Mouse (Mus musculus) midbrain, embryonic 12.5 days (tissue): ENCODE results near the gene Rnpep. TPM values are rescaled to one million over a fixed set of nuclear protein-coding genes. Genes with fewer than 3 reads are reported as not detected.

Source experiments
- ATAC-seq: fragments of 200-750 bp; cut with Nextera tagmentation; 2 replicates; pipeline ENCODE4 v1.8.0; 2017; ENCODE audit warnings: low read depth, moderate TSS enrichment, moderate library complexity; ENCODE audit not compliant: low FRiP score
- H3K27ac ChIP-seq: fragments of 300-500 bp; sonication (generic); replicated peaks from 2 replicates; pipeline ENCODE4 v1.5.1; 2016; ENCODE audit warnings: mild to moderate bottlenecking
- H3K27me3 ChIP-seq: fragments of 300-500 bp; sonication (generic); 2 replicates; pipeline ENCODE4 v1.6.1; 2016; ENCODE audit warnings: mild to moderate bottlenecking
- H3K36me3 ChIP-seq: fragments of 300-500 bp; sonication (generic); 2 replicates; pipeline ENCODE4 v1.6.1; 2016
- H3K4me1 ChIP-seq: fragments of 300-500 bp; sonication (generic); 2 replicates; pipeline ENCODE4 v1.6.1; 2016
- H3K4me2 ChIP-seq: fragments of 300-500 bp; sonication (generic); replicated peaks from 2 replicates; pipeline ENCODE4 v1.6.1; 2016; ENCODE audit warnings: mild to moderate bottlenecking, moderate library complexity
- H3K4me3 ChIP-seq: fragments of 300-500 bp; sonication (generic); 2 replicates; pipeline ENCODE4 v1.5.1; 2016; ENCODE audit warnings: mild to moderate bottlenecking
- H3K9ac ChIP-seq: fragments of 300-500 bp; sonication (generic); replicated peaks from 2 replicates; pipeline ENCODE4 v1.6.1; 2016; ENCODE audit warnings: mild to moderate bottlenecking, moderate library complexity
- H3K9me3 ChIP-seq: fragments of 300-500 bp; sonication (generic); 2 replicates; pipeline ENCODE4 v1.6.1; 2016; ENCODE audit warnings: mild to moderate bottlenecking
- WGBS: fragments of 180-500 bp; shearing (Covaris S2); methylation state at CpG from one replicate; pipeline ENCODE4 v1.1.7; 2016; 5-methylcytosine and 5-hydroxymethylcytosine counted together
- polyA plus RNA-seq: library from polyadenylated mRNA; unstranded; fragments of >200 nt; fragmentation: Nextera tagmentation; extraction: Ambion mirVana; gene quantifications from 2 replicates; pipeline ENCODE4 v1.2.1, GENCODE M21; 2016

The Rnpep gene
- polyA plus RNA-seq, 1 experiment from 2014 or later: 101 TPM

DNA sequence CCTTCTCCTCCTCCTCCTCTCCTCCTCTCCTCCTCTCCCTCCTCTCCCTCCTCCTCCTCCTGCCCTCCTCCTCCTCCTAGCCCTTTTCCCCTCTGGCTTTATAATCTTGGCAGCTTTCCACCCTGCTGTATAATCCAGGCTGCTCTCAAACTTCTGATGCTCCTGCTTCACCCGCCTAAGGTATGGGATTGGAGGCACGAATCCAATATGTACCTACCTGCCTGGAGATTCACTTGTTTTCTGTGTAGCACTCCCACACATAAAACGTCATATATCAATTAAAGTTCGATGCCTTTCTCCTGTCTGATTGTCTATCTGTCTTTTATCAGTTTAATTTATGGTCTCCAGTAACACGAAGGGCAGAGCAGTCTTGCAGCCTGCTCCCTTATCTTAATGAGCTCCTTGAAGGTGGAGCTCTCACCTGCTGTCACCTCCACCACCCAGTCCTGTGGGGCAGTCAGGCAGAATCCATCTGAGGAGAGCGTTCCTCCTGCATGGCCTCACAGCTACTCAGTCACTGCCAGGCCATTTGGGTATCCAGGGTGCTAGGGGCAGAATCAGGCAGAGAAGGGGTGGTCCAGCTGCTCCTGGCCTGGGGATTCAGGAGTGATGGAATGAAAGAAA lies 58.8 kb downstream of the Rnpep start:
- Histone ChIP-seq H3K36me3 (no peaks in the 10 kb centered on the region), H3K9ac (no peak overlapping the region), H3K27me3 (no peaks in the 10 kb centered on the region), H3K27ac (no peak overlapping the region), H3K4me3 (no peak overlapping the region), H3K4me1 (no peaks in the 10 kb centered on the region), H3K9me3 (no peaks in the 10 kb centered on the region), H3K4me2 (no peak overlapping the region)
- WGBS: 80% methylated on average over 6 of the region's 6 CpGs
- ATAC-seq: no peak

DNA sequence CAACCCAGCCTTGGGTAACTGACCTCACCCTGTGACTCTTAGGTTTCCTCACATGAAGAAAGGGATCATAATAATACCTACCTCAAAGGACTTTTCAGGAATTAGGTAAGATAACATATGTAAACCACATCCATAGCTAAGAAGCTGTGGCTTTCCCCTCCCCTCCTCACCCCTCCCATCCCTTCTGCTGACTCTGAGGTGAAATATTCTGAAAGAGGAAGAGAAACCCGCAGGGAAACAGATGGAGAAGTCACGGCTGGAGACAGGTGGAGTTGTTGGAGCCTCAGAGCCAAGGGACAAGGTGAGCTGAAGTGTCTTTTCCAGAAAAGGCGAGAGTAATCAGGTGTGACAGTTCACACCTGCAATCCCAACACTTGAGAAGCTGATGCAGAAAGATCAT lies 59.7 kb downstream of the Rnpep start:
- Histone ChIP-seq H3K4me1 (no peaks in the 10 kb centered on the region), H3K9ac (no peak overlapping the region), H3K4me3 (no peak overlapping the region), H3K27ac (no peak overlapping the region), H3K36me3 (no peaks in the 10 kb centered on the region), H3K27me3 (no peaks in the 10 kb centered on the region), H3K4me2 (no peak overlapping the region), H3K9me3 (no peaks in the 10 kb centered on the region)
- 88% methylated on average over 3 of the region's 3 CpGs for WGBS
- no peak for ATAC-seq

DNA sequence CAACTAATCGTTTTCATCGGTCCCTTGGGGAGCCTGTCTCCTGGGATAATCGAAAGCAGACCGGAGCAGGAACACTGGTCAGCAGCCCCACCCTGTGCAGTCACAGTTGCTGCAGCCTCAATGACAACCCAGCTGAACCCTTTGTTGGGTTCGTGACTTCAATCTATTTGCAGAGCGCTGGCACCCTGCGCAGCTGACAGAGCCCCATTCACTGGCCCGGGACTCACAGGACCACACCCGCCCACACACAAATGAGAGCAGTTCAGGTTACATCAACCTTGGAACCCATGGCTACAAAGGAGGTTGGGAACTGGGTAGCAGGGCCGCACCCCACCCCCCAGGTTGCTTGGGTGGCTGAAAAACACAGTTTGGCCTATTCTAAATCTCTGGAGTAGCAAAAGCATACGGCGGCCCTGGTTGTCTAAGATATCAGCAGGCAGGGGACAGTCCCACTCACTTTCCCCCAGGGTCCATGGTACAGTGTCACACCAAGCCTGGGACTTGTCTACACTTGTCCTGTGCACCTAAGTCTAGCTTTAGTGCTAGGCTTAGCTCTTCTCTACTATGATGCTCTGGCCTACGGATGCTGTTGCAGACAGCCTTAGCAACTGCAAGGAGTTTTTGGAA lies 66.2 kb downstream of the Rnpep start:
- no peaks in the 10 kb centered on the region for H3K9me3 ChIP-seq
- H3K27me3 ChIP-seq: no peaks in the 10 kb centered on the region
- H3K36me3 ChIP-seq: no peaks in the 10 kb centered on the region
- H3K4me2 ChIP-seq: no peak overlapping the region
- no peak for ATAC-seq
- no peak overlapping the region for H3K9ac ChIP-seq
- no peak overlapping the region for H3K27ac ChIP-seq
- H3K4me3 ChIP-seq: no peak overlapping the region
- 49% methylated on average over 13 of the region's 13 CpGs for WGBS
- H3K4me1 ChIP-seq: no peaks in the 10 kb centered on the region

DNA sequence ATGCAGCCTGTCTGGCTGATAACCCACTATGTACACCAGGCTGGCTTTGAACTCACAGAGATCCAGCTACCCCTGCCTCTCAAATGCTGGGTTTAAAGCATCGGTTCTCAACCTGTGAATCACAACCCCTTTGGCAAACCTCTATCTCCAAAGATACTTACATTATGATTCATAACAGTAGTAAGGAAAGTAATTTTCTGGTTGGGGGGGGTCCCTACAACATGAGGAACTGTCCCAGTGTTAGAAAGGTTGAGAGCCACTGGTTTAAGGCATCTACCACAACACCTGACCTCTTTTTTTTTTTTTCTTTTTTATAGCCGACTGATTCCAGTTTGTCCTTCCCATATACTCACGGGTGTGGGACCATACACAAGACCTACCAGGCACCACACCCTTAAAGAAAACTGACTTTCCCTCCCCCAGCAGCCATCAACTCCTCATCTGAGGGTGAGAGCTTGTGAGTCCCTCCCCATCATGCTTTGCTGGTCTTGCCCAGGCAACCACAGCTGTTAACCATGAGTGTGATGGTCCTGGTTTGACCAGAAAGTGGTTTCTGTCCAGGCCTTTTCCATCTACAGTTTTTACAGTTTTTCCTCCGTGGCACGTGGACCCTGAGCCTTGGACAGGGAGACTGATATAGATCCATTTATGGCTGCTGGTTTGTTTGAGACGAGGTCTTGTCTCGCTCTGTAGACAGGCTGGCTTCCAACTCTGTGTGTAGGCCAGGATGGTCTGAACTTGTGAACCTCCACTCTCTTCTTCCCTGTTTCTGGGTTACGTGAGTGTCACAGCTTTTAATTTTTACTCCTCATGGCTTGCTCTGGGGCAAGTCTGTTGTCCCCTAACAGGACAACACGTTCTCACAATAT lies 69.9 kb downstream of the Rnpep start:
- no peak for ATAC-seq
- 89% methylated on average over 9 of the region's 9 CpGs for WGBS
- no peaks in the 10 kb centered on the region for H3K27me3 ChIP-seq

More for the DNA sequence above, 69.9 kb downstream of the Rnpep start:
- H3K36me3 ChIP-seq: no peaks in the 10 kb centered on the region
- no peak overlapping the region for H3K4me2 ChIP-seq
- H3K27ac ChIP-seq: no peak overlapping the region
- H3K9ac ChIP-seq: no peak overlapping the region
- H3K9me3 ChIP-seq: no peaks in the 10 kb centered on the region
- H3K4me1 ChIP-seq: no peaks in the 10 kb centered on the region
- H3K4me3 ChIP-seq: no peak overlapping the region

Other genes with a start within 250 kb of the Rnpep start
- gene Lgr6, start 178.8 kb downstream of the Rnpep start, polyA plus RNA-seq: 0.27 and 0.66 TPM in 2 replicates
- 0.58 and 1.1 TPM in 2 replicates for gene Ptpn7, start 151.4 kb downstream of the Rnpep start, polyA plus RNA-seq
- 129 and 143 TPM in 2 replicates for gene Arl8a, start 137.3 kb downstream of the Rnpep start, polyA plus RNA-seq
- gene Gpr37l1, start 116.4 kb downstream of the Rnpep start, polyA plus RNA-seq: not detected in 2 replicates
- 0.52 and 0.70 TPM in 2 replicates for gene Elf3, start 25.5 kb downstream of the Rnpep start, polyA plus RNA-seq
- gene Timm17a, start 29.7 kb upstream of the Rnpep start, polyA plus RNA-seq: 162 and 170 TPM in 2 replicates
- 0.60 and 0.85 TPM in 2 replicates for gene Lmod1, start 40.7 kb upstream of the Rnpep start, polyA plus RNA-seq
- gene Shisa4, start 91.2 kb upstream of the Rnpep start, polyA plus RNA-seq: 71.2 and 76.3 TPM in 2 replicates
- 177 and 182 TPM in 2 replicates for gene Ipo9, start 146.4 kb upstream of the Rnpep start, polyA plus RNA-seq